In genomic region chr2:73540450-73541162, GRCm38 (mm10) we compare ENCODE assay signal across 9 mouse cellular contexts. TPM values are rescaled to one million over a fixed set of nuclear protein-coding genes. Genes with fewer than 3 reads are reported as not detected.
DNase-seq lines count a peak whose midpoint lies in the region; ATAC-seq and TF ChIP-seq lines count a peak whose summit lies in the region.
"Had no signal": no experiment of that assay in that cellular context is flagged by ENCODE, and none has a peak within 500 bp of the region (broad histone marks: within the 10 kb centered on the region; RNA-seq: fewer than 3 reads in every experiment).

No protein-coding gene starts in this region.

- no peak overlapping the region for H3K9ac ChIP-seq in embryonic facial prominence, embryonic 13.5 days
- no peak overlapping the region for H3K9ac ChIP-seq in liver, embryonic 11.5 days (ENCODE audit: low read depth, low read length)

- H3K27ac ChIP-seq in embryonic facial prominence, embryonic 13.5 days: peak overlapping the region; percentile 48; the same call in 1 of the 2 replicates
- no peak overlapping the region for H3K27ac ChIP-seq in liver, embryonic 11.5 days (ENCODE audit: low read depth, low read length)
- H3K27ac ChIP-seq in spleen, adult 2 months (ENCODE audit: insufficient read depth, low read length): peak overlapping the region; percentile 81

- peaks cover 4% of the 10 kb centered on the region for H3K27me3 ChIP-seq in embryonic facial prominence, embryonic 13.5 days
- H3K27me3 ChIP-seq in liver, embryonic 11.5 days (replicated peaks; ENCODE audit: control insufficient read depth, insufficient read depth, low read length): no peaks in the 10 kb centered on the region
- no peaks in the 10 kb centered on the region for H3K27me3 ChIP-seq in spleen, adult 2 months (ENCODE audit: control insufficient read depth, insufficient read depth, low read length)

- H3K36me3 ChIP-seq in embryonic facial prominence, embryonic 13.5 days: no peaks in the 10 kb centered on the region
- no peaks in the 10 kb centered on the region for H3K36me3 ChIP-seq in liver, embryonic 11.5 days (ENCODE audit: control insufficient read depth, insufficient read depth, low read length)
- H3K36me3 ChIP-seq in spleen, adult 2 months (ENCODE audit: control insufficient read depth, insufficient read depth, low read length): no peaks in the 10 kb centered on the region

- H3K4me1 ChIP-seq in embryonic facial prominence, embryonic 13.5 days: peaks cover 36% of the 10 kb centered on the region
- H3K4me1 ChIP-seq in liver, embryonic 11.5 days (replicated peaks; ENCODE audit: control insufficient read depth, insufficient read depth, low read length): peaks cover 7% of the 10 kb centered on the region
- H3K4me1 ChIP-seq in spleen, adult 2 months (ENCODE audit: control insufficient read depth, insufficient read depth, insufficient read length): peaks cover 4% of the 10 kb centered on the region; the same call in 1 of the 2 replicates

- no peak for ATAC-seq in embryonic facial prominence, embryonic 13.5 days (ENCODE audit: insufficient number of reproducible peaks, insufficient read depth, low FRiP score, low TSS enrichment, low read depth)
- no peak for ATAC-seq in liver, embryonic 11.5 days (replicated peaks; ENCODE audit: low FRiP score)

- no peak for TF ChIP-seq POLR2A in spleen, adult 2 months (IDR thresholded peaks at IDR 0.05; ENCODE audit: low read depth, low read length)

- no peak for TF ChIP-seq CTCF in spleen, adult 2 months (IDR thresholded peaks at IDR 0.05; ENCODE audit: extremely low read depth, insufficient read depth, insufficient read length, insufficient replicate concordance)

- peak; percentile 17 for DNase-seq in spleen, adult 12 weeks (ENCODE audit: low spot score)
- no peak for DNase-seq in spleen, postnatal 4 days (ENCODE audit: low spot score in 2 of 2)
- no peak for DNase-seq in liver, embryonic 11.5 days (ENCODE audit: low spot score)
- peak; percentile 42 to 76 for DNase-seq in spleen, adult 2 months (ENCODE audit: low read depth in 1 of 2, low spot score in 2 of 2)
- no peak for DNase-seq in c-Kit-positive CD71-positive TER-119-positive erythroid progenitor cells, embryonic 14.5 days (ENCODE audit: low spot score)
- DNase-seq in cerebellum, adult 9-11 months: no peak
- no peak for DNase-seq in gastrocnemius, postnatal 10 days

- peak overlapping the region; percentile 45 for H3K4me2 ChIP-seq in embryonic facial prominence, embryonic 13.5 days
- H3K4me2 ChIP-seq in liver, embryonic 11.5 days: peak overlapping the region; percentile 53

- H3K4me3 ChIP-seq in embryonic facial prominence, embryonic 13.5 days: no peak overlapping the region; the same call in 1 of the 2 replicates
- peak overlapping the region; percentile 14; the same call in 1 of the 2 replicates for H3K4me3 ChIP-seq in liver, embryonic 11.5 days (ENCODE audit: low read depth, low read length)
- H3K4me3 ChIP-seq in spleen, adult 2 months (ENCODE audit: extremely low read depth, insufficient read depth, insufficient read length): peak overlapping the region; percentile 46
- H3K4me3 ChIP-seq: erythroblast, embryonic 14.5 days had no signal

- no peaks in the 10 kb centered on the region for H3K9me3 ChIP-seq in embryonic facial prominence, embryonic 13.5 days
- no peaks in the 10 kb centered on the region for H3K9me3 ChIP-seq in liver, embryonic 11.5 days (ENCODE audit: control insufficient read depth, low read length)

- 15% methylated on average over 16 of the region's 16 CpGs for WGBS in embryonic facial prominence, embryonic 13.5 days
- WGBS in liver, embryonic 11.5 days: 19% methylated on average over 16 of the region's 16 CpGs
- 5% methylated on average over 16 of the region's 16 CpGs for WGBS in spleen, adult 2 months

RNA-seq across cellular contexts. Expression of gene Wipf1, which starts 11.1 kb away (rescaled TPM):
- 19.9 and 23.4 TPM in 2 replicates for polyA plus RNA-seq in embryonic facial prominence, embryonic 13.5 days (2015; fragmentation: Nextera tagmentation; extraction: Ambion mirVana)
- 12.0 and 12.7 TPM in 2 replicates for polyA plus RNA-seq in liver, embryonic 11.5 days (2014; fragmentation: Nextera tagmentation; extraction: Ambion mirVana)
- 58.7 and 72.8 TPM in 2 replicates for polyA plus RNA-seq in spleen, adult 2 months (2012; rRNA removed)
- 10 to 100 TPM; 21.5 to 27.6 TPM for total RNA-seq in gastrocnemius, postnatal 10 days (2021)

RNA-seq across cellular contexts. Expression of gene Chrna1, which starts 39.5 kb away (rescaled TPM):
- polyA plus RNA-seq in embryonic facial prominence, embryonic 13.5 days (2015; fragmentation: Nextera tagmentation; extraction: Ambion mirVana): 1.5 and 3.2 TPM in 2 replicates
- polyA plus RNA-seq in liver, embryonic 11.5 days (2014; fragmentation: Nextera tagmentation; extraction: Ambion mirVana): 0.66 and 0.70 TPM in 2 replicates
- polyA plus RNA-seq in spleen, adult 2 months (2012; rRNA removed): not detected in 2 replicates
- 10 to 100 TPM; 31.7 to 37.0 TPM for total RNA-seq in gastrocnemius, postnatal 10 days (2021)
- polyA plus RNA-seq: erythroblast, embryonic 14.5 days had no signal

Comparison
In these comparisons a context has a peak if more than half of its experiments do, and no peak if none do; other contexts are left out.
1. DNase-seq: peak in spleen, adult 12 weeks (single experiment) and spleen, adult 2 months (2 of 2); none in spleen, postnatal 4 days (0 of 2), liver, embryonic 11.5 days (single experiment), c-Kit-positive CD71-positive TER-119-positive erythroid progenitor cells, embryonic 14.5 days (single experiment), cerebellum, adult 9-11 months (single experiment) and gastrocnemius, postnatal 10 days (single experiment).